ENCODE assay signal across 12 mouse cellular contexts in genomic region chr1:165653126-165653885, GRCm38 (mm10). TPM values are rescaled to one million over a fixed set of nuclear protein-coding genes. Genes with fewer than 3 reads are reported as not detected.
A peak's percentile ranks its signal among the peaks of the same experiment; 100 is the strongest.
DNase-seq lines count a peak whose midpoint lies in the region; ATAC-seq and TF ChIP-seq lines count a peak whose summit lies in the region.
"Had no signal": no experiment of that assay in that cellular context is flagged by ENCODE, and none has a peak within 500 bp of the region (broad histone marks: within the 10 kb centered on the region; RNA-seq: fewer than 3 reads in every experiment).

No protein-coding gene starts in this region.

- H3K27me3 ChIP-seq in kidney, embryonic 14.5 days (ENCODE audit: control insufficient read depth, insufficient read depth, low read length): no peaks in the 10 kb centered on the region

- no peak overlapping the region for H3K9ac ChIP-seq in kidney, embryonic 14.5 days (ENCODE audit: low read depth, low read length)
- peak overlapping the region; percentile 41; the same call in 1 of the 2 replicates for H3K9ac ChIP-seq in ES-E14 (ENCODE audit: insufficient read depth, low read depth, low read length, poor library complexity, severe bottlenecking)

- WGBS in kidney, embryonic 14.5 days: 75% methylated on average over 14 of the region's 14 CpGs

- peak; percentile 79 for ATAC-seq in kidney, embryonic 14.5 days (ENCODE audit: low FRiP score, low TSS enrichment)

- H3K36me3 ChIP-seq in kidney, embryonic 14.5 days (ENCODE audit: control insufficient read depth, insufficient read depth, low read length): peaks cover 52% of the 10 kb centered on the region
- H3K36me3 ChIP-seq in ES-E14 (ENCODE audit: control insufficient read depth, insufficient read depth, low read length, poor library complexity, severe bottlenecking): no peaks in the 10 kb centered on the region

- no peak overlapping the region for H3K4me3 ChIP-seq in kidney, embryonic 14.5 days (ENCODE audit: low read length)
- H3K4me3 ChIP-seq in ES-E14 (ENCODE audit: insufficient read depth in 1 of 2, low read depth in 1 of 2, low read length in 2 of 2, poor library complexity in 1 of 2, severe bottlenecking in 1 of 2): peak overlapping the region in 1 of 2 experiments; percentile 4; a peak in 1 of 4 replicates
- H3K4me3 ChIP-seq: erythroblast, embryonic 14.5 days; megakaryocyte, embryonic 14.5 days had no signal

- no peaks in the 10 kb centered on the region for H3K9me3 ChIP-seq in kidney, embryonic 14.5 days (ENCODE audit: control insufficient read depth, low read length)
- H3K9me3 ChIP-seq in ES-E14 (ENCODE audit: control insufficient read depth, insufficient read depth, low read depth, low read length): no peaks in the 10 kb centered on the region

- intact Hi-C loops in left cerebral cortex, postnatal 4 days (cut with DNase I): no loop called here

- H3K4me2 ChIP-seq in kidney, embryonic 14.5 days (replicated peaks; ENCODE audit: low read depth, low read length): no peak overlapping the region

- in situ Hi-C loops in ES-E14 (cut with MboI; ENCODE audit: low sequenced_read_pairs in 2 of 2, unreplicated experiment in 2 of 2): no loop called here

- no peak overlapping the region for H3K27ac ChIP-seq in kidney, embryonic 14.5 days (ENCODE audit: low read depth, low read length)
- H3K27ac ChIP-seq in ES-E14 (ENCODE audit: insufficient read depth, low read depth, low read length, poor library complexity, severe bottlenecking): peak overlapping the region; percentile 20; the same call in 1 of the 2 replicates

- DNase-seq in adrenal gland, postnatal 36 days: peak; percentile 28 to 41
- DNase-seq in adrenal gland, postnatal 10 days: no peak
- no peak for DNase-seq in kidney, adult 8-10 months
- DNase-seq in ES-E14 (ENCODE audit: low read depth, low spot score): no peak
- DNase-seq in kidney, postnatal 14 days: peak; percentile 60
- DNase-seq in left cerebral cortex, postnatal 4 days: no peak
- DNase-seq in retina, embryonic 14.5 days (ENCODE audit: low spot score): no peak
- DNase-seq: gastrocnemius, postnatal 10 days; thymus, adult 18-20 months had no signal

- 0 out of 2 replicates have a peak, but pooled peaks cover 3% of the 10 kb centered on the region for H3K4me1 ChIP-seq in kidney, embryonic 14.5 days (ENCODE audit: control insufficient read depth, insufficient read depth, low read length)
- peaks cover 2 to 11% of the 10 kb centered on the region in 2 experiments; a peak in 2 of 4 replicates for H3K4me1 ChIP-seq in ES-E14 (ENCODE audit: control insufficient read depth in 2 of 2, insufficient read depth in 2 of 2, low read length in 2 of 2, poor library complexity in 1 of 2)

TF ChIP-seq in ES-E14, 5 proteins besides CTCF, POLR2A, EP300 and RAD21:
- TF ChIP-seq ZC3H11A (IDR thresholded peaks at IDR 0.05; ENCODE audit: borderline replicate concordance, low read depth, low read length): no peak
- no peak for TF ChIP-seq CHD2 (IDR thresholded peaks at IDR 0.05; ENCODE audit: low read depth, low read length)
- no peak for TF ChIP-seq ZNF384 (IDR thresholded peaks at IDR 0.05; ENCODE audit: low read depth, low read length)
- TF ChIP-seq MAFK (IDR thresholded peaks at IDR 0.05; ENCODE audit: insufficient read depth, low read depth, low read length): no peak
- no peak for TF ChIP-seq HCFC1 (IDR thresholded peaks at IDR 0.05; ENCODE audit: borderline replicate concordance, insufficient read depth, low read length)

RNA-seq across cellular contexts. Expression of gene Mpzl1, which starts 19.0 kb away (rescaled TPM):
- total RNA-seq in adrenal gland, postnatal 36 days (2021): 10 to 100 TPM; 22.7 to 30.8 TPM
- total RNA-seq in adrenal gland, postnatal 10 days (2021): 10 to 100 TPM; 46.1 to 56.6 TPM
- polyA plus RNA-seq in kidney, embryonic 14.5 days (2014; fragmentation: Nextera tagmentation; extraction: Ambion mirVana): 196 and 253 TPM in 2 replicates
- 52.0 and 60.1 TPM in 2 replicates for total RNA-seq in ES-E14 (2012; rRNA removed)
- total RNA-seq in left cerebral cortex, postnatal 4 days (2021): 10 to 100 TPM; 73.1 to 74.3 TPM

RNA-seq across cellular contexts. Expression of gene Rcsd1, which starts 56.3 kb away (rescaled TPM):
- 10 to 100 TPM; 12.4 to 20.2 TPM for total RNA-seq in adrenal gland, postnatal 36 days (2021)
- total RNA-seq in adrenal gland, postnatal 10 days (2021): 10 to 100 TPM; 27.8 to 32.6 TPM
- polyA plus RNA-seq in kidney, embryonic 14.5 days (2014; fragmentation: Nextera tagmentation; extraction: Ambion mirVana): 29.4 and 44.4 TPM in 2 replicates
- 1.5 and 5.4 TPM in 2 replicates for total RNA-seq in ES-E14 (2012; rRNA removed)
- 1 to 10 TPM; 5.3 to 5.4 TPM for total RNA-seq in left cerebral cortex, postnatal 4 days (2021)

Comparison
In these comparisons a context has a peak if more than half of its experiments do, and no peak if none do; other contexts are left out.
1. DNase-seq: peak in adrenal gland, postnatal 36 days (2 of 2) and kidney, postnatal 14 days (single experiment); none in adrenal gland, postnatal 10 days (single experiment), kidney, adult 8-10 months (0 of 2), ES-E14 (single experiment), left cerebral cortex, postnatal 4 days (single experiment) and retina, embryonic 14.5 days (single experiment).